Mouse (Mus musculus): ENCODE results near the gene Polr3c.
"Not testable (repeated sequence)": the region's sequence is repeated elsewhere in the genome, so short reads cannot be mapped to it uniquely, and the experiment has no call there.

Polr3c gene

DNA sequence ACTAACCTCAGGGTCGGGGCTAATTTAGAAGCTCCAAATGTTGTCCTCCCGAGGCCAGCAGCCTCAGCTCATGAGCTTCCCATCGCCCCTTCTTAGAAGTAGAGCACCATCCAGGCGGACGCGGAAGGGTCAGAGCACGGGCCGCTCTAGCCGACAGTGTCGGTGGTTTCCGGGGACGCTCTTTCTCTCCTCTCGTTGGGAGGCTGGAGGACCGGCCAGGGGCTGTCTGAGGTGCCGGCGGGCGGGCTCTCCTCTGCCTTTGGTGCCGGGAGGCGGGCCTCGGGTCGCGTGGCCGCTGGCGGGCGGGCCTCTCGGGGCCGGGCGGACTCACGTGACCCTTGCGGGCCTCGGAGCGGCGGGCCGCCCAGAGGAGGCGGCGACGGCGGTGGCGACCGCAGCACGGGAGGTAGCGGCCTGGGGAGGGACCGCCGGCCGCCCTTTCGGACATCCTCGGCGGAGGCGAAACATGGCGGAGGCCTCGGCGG, at the start of gene Polr3c, which contains the start of gene Rnf115:
TSS of gene Polr3c (minus strand) at position 286 of the 485 bp plus-strand sequence.
TSS of gene Rnf115 (plus strand) at position 322 of the 485 bp plus-strand sequence.
- peak; percentile 93 to 95 for DNase-seq (ENCODE audit: low spot score in 2 of 2)

DNA sequence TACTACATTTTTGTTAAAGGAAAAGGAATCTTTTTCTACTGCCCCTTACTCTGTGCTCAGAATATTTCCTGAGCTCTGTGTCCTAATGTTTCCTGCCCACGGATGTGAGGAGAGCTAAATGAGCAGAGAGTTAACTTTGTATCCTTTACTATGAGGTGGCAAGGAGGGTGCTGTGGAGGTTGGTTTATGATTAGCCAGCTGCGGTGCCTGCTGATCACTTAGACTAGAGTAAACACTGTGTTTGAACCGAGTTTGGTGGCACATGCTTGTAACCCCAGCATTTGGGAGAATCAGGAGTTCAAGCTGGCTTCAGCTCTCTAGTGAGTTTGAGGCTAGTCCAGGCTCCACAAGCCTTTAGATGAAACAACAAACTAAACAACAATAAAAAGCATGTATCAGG, 49.7 kb upstream of the Polr3c start:
- no peak for DNase-seq (ENCODE audit: low spot score in 2 of 2)

DNA sequence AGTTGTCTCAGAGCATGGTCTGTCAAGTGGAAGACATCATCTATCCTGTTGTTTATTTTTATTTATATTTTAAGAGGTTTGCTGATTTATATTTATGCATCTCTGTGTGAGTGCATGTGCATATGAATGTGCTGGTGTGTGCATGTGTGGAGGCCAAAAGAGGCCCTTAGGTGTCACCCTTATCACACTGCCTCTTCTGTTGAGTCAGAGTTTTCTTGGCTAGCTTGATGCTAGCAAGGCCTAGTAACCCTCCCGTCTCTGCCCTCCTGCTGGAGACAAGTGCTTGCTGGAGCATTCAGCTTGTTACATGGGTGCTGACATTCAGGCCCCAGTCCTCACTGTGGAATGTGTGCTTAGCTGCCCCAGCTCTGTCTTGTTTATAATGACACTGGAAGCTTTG, 45.5 kb upstream of the Polr3c start:
- DNase-seq (ENCODE audit: low spot score in 2 of 2): no peak

DNA sequence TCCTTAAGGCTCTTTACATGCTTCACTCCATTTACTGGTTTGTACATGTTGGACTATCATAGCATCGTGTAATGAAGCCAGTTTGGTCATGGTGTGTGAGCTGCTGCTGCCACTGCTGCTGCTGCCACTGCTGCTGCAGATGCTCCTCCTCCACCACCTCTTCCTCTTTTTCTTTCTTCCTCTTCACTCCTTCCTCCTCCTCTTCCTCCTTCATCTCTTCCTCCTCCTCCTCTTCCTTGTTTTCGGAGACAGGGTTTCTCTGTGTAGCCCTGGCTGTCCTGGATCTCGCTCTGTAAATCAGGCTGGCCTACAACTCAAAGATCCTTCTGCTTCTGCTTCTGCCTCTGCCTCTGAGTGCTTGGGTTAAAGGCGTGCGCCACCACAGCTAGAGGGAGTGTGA, 42.5 kb upstream of the Polr3c start:
- no peak for DNase-seq (ENCODE audit: low spot score in 2 of 2)

DNA sequence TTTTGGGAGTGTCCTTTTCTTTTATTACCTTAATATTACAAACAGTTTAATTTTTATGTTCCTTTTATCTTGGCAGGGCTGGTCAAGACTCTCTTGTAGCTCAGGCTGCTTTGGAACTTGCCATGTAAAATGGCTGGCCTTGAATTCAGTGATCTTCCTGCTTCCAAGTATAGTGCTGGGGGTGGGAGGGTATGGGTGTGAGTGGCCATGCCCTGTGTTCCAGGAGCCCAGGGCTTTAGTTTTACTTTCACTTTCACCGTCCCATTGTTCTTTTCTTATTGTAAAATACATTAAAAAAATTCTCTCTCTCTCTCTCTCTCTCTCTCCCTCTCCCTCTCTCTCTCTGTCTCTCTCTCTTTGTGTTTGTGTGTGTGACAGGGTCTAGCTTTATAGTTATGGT, 37.1 kb upstream of the Polr3c start:
- DNase-seq (ENCODE audit: low spot score in 2 of 2): no peak

DNA sequence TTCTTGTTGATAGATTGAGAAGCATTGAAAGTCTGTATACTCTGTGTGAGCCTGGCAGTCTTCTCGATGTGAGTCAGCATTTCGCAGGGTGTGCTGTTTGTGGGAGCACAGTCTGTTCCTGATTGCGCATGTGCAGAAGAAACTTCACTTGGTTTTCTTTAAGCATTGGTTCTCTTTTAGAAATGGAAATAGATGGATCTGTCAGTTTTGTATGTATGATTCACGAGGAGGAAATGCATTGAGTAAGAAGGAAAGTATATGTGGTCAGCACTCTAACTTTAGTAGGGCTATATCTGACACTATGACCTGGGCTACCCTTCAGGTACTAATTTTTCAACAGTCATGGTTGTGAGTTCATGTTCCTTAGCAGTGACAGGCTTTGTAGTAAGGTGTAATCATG, 32.3 kb upstream of the Polr3c start:
- DNase-seq (ENCODE audit: low spot score in 2 of 2): peak; percentile 34 to 36

DNA sequence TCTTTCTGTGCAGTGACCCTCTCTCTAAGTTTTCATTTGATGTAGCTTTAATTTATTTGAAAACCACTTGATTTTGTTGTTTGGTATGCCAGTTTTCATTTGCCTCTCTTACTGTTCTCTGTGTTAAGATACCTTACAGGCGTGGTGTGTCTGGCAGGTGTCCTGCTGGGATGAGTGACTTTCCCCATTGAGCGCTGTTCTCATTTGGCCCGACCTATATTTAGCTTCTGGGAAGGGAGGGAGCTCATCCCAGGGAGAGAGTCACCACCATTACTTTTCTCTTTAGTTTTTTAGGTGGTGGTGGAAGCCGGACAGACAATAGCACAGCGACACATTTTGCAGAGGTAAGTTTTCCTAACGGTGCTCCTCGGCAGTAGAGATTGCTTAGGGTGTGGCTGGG, 30.3 kb upstream of the Polr3c start:
- no peak for DNase-seq (ENCODE audit: low spot score in 2 of 2)

DNA sequence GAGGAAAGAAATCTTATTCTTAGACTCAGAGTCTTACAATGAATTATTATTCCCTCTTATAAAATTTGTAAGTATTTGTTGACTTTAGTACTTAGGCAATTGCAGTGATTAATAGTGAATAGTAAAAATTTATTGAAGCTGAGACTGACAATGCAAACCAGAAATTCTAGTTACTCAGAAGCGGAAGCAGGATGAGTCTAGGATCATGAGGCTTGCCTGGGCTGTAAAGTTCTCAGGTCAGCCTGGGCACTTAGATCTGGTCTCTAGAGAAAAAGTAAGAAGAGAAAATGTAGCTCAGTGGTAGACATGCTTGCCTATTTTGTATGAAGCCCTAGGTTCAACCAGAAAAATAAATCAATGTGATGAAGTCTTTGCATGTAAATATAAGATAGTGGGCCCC, 28.5 kb upstream of the Polr3c start:
- DNase-seq (ENCODE audit: low spot score in 2 of 2): no peak

DNA sequence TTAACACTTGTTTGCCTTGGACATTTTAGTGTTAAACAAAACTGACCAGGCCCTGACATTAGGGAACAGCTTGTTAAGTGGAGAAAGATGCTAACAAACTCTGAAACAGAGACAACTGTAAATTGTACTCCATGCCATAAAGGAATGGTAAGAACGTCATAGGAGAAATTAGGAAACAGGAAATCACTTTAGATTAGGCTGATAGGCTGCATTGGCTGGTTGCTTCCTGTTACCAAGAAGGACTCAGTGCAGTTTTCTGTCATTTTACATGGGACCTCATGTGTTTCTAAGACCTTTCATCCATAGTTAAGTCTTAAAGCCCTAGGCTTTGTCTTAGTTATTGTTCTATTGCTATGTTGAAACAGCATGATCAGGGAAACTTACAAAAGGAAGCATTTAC, 19.4 kb upstream of the Polr3c start:
- no peak for DNase-seq (ENCODE audit: low spot score in 2 of 2)

DNA sequence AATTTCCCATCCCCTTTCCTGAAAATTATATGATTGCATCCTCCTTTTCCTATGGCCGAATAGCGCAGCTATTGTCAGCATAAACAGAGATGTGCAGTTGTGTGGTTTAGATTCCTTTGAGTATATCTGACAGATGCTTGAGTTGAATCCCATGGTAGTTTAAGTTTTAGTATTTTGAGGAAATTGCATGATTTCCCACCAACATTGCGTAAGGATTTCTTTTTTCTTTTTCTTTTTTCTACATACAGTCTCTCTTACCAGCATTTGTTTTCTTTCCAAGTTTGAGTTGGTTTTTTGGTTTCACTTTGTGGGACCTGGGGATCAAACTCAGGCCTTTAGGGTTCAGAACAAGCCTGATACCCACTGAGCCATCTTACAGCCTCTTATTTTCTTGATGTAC, 16.9 kb upstream of the Polr3c start:
- DNase-seq (ENCODE audit: low spot score in 2 of 2): no peak

DNA sequence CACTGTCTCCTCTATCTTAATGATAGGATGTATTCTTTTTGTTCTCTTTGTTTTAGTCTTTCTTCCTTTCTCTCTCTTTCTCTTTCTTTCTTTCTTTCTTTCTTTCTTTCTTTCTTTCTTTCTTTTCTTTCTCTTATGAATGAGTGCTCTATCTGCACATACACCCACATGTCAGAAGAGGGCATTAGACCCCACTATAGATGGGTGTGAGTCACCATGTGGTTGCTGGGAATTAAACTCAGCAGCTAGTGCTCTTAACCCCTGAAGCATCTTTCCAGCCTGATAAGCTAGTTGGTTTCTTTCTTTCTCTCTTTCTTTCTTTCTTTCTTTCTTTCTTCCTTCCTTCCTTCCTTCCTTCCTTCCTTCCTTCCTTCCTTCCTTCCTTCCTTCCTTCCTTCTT, 12.9 kb upstream of the Polr3c start:
- DNase-seq (ENCODE audit: low spot score in 2 of 2): not testable (repeated sequence)

DNA sequence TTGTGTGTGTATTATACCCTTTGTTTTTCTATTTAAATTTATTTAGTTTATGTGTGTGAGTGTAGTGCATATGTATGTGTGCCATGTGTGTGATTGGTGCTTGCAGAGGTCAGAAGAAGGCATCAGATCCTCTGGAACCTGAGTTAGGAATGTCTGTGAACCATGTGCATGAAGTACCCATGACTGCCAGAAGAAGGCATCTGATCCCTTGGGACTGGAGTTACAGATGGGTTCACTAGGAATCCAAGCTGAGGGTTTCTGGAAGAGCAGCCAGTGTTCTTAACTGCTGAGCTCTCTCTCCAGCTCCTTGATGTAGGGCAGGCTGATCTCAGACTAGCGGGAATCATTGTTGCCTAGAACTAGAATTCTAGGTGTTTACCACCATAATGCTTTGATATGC, 10.6 kb upstream of the Polr3c start:
- DNase-seq (ENCODE audit: low spot score in 2 of 2): no peak

DNA sequence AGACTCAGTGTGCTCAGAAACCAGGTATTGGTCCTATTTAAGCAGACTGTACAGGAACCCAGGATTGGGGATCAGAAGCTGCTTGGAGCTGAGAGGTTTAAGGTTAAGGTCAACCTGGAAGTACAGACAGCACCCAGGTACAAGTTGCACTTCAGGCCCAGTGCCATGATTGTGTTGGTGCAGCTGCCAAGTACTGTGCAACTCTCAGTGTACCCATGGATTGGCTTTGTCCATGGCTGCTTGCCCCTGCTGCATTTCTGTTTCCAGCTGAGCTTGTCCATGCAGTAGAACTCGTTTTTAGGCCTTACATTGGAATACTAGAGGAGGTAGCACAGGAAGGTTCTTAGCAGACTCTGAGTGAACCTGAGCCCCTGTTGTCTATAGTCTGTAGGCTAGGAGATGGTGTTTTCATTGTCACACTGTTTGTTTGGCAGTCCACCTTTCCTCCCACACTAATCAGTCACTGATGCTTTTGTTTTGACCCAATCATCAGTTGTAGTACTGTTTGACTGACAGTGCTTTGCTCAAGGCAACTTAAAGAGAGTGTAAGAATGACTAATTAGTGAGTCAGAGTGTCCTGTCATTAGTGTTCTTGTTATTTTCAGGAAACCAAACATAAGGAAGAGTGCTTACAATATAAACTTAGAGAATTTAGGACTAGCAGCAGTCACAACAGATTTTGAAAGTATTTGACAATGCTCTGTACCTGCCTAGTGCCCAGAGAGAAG, 9.7 kb upstream of the Polr3c start:
- no peak for DNase-seq (ENCODE audit: low spot score in 2 of 2)

DNA sequence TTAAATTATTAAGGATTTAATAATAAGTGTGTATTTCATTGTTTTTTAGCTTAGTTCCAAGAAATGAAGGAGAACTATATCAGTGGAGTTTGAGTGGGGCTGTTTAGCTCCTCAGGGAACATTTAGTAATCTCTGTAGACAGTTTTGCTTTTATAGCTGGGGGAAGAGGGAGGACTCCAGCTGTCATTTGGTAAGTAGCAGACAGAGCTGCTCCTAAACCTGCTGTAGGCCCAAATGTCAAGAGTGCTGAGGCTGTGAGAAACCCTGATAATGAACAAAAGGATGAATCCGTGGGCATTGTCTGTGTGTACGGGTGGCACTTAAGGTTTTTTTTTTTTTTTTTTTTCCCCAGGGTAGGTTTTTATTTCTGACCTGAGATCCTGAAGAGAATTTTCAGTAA, 7.8 kb upstream of the Polr3c start:
- DNase-seq (ENCODE audit: low spot score in 2 of 2): no peak

DNA sequence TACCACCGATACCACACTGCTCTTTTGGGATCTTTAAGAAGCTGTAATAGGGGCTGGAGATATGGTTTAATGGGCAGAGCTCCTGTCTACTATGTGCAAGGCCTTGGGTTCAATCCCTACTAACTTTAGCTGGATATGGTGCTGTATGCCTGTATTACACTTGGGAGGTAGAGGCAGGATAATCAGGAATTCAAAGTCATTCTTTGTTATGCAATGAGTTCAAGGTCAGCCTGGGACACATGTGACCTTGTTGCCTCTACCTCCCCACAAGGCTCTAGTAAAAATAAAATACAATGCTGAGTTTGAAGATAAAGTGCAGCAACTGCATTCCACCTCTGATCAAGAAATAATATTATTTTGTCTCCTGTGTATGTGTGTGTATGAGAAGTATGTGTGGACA, 6.6 kb upstream of the Polr3c start:
- no peak for DNase-seq (ENCODE audit: low spot score in 2 of 2)

DNA sequence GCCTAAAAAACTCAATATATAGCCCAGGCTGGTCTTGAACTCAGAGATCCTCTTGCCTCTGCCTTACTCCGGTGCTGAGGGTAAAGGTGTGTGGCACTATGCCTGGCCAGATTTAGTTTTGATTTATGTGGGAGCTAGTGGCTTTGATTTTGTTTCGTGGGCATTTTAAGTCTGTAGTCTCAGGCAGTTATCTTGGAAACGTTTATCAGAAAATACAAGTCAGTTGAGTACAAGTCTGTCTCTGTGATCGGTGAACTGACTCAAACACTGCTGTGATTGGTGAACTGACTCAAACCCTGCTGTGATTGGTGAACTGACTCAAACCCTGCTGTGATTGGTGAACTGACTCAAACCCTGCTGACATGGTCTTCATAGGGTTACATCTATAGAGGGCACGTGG, 3.4 kb upstream of the Polr3c start:
- no peak for DNase-seq (ENCODE audit: low spot score in 2 of 2)

DNA sequence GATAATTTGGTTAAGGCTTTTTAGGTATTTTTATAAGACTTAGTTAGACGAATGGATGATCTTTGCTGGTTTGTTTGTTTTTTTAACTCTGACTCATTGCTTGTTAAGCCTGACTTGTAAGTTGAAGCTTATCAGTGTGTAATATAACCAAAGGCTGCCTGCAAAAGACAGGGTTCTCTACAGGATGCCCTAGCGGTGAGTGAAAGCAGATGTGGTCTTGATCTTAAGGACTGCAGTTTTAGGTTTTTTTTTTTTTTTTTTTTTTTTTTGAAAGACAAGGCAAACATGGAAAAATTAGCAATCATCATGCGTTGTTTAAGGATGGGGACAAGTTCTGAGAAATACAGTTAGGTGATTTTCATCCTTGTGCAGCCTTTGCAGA, 2.0 kb upstream of the Polr3c start:
- DNase-seq (ENCODE audit: low spot score in 2 of 2): no peak

DNA sequence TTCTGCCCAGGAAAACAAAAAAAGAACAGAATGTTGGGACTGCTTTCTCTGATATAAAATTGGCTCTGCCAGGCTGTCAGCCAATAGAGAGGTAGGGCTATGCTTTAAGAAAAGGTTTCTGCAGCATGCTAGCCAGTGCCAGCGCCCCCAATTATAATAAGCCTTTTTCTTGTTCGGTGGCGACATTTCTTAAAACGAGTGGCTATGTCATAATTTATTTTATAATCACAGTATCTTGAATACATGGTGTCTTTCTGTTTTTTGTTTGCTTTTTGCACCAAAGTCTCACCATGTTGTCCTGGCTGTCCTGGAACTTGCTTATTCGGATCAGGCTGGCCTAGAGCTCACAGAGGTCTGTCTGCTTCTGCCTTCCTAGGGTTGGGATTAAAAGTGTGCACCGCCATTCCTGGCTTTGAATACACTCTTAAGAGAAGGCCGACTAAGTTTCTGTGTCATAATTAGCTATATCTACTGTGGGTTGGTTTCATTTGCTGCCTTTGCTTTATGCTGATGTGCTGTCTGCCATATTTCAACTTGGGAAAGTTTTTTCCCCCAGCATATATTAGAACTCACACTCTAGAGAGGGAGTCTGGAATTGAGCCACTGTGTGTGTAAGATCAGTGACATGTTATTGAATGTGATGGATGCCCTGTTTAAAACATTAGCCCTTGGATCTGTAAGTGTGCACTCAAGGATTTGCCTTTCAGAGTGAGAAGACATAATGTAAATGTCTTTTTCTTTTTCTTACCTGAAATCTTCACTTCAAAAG, 1.4 kb upstream of the Polr3c start:
- peak in 1 of 2 experiments; percentile 36 for DNase-seq (ENCODE audit: low spot score in 2 of 2)

DNA sequence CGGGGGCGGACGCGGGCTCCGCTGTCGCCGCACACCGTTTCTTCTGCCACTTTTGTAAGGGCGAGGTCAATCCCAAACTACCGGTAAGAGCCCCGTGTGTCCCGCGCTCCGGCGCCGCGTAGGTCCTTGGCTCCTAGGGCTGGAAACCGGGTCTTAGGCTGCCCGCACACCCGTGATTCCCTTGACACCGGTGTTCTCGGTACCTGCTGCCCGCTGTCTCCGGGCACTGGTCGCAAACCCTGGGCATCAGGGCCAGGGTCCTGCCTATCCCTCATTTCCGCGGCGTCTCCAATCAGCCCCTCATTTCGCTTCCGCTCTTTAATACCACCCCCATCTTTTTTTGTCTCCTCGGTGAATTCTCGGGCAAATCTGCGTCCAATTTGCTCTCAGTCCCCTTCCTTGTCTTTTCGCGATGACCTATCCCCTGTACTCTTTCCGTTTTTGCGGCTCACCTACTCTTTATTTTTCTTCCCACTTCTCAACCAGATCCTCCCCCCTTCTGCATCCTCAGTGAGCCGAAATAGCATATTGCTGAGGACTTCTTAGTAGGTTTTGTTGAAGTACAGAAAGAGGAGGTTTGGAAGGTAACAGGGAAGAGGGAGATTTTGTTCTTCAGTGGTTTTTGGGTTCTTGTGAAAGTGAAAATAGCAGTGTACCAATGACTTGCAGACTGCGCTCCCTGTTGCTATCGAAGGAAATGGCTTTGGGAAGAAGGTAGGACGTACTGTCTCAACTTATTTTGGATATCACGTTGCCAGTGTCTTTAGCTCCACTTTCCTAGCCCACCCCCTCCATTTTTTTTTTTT, 603 bp upstream of the Polr3c start:
- no peak for DNase-seq (ENCODE audit: low spot score in 2 of 2)

DNA sequence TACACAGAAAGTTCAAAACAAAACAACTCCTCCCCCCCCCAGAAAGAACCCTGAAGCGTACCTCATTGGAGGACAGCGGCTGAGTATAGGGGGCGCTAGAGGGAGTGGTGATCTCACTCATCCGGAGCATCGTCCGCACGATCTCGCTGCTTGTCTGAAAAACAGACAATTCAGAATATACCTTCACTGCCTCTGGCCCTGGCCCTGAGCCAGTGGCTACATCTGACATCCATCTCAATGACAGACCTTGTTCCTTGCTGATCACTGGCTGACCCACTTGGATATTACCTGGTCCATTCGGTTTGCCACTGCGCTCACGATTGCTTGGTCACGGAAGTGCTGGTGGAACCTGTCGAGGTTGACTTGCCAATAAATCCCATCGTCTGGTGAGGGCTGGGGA, 8.3 kb downstream of the Polr3c start:
- peak in 1 of 2 experiments; percentile 35 for DNase-seq (ENCODE audit: low spot score in 2 of 2)

DNA sequence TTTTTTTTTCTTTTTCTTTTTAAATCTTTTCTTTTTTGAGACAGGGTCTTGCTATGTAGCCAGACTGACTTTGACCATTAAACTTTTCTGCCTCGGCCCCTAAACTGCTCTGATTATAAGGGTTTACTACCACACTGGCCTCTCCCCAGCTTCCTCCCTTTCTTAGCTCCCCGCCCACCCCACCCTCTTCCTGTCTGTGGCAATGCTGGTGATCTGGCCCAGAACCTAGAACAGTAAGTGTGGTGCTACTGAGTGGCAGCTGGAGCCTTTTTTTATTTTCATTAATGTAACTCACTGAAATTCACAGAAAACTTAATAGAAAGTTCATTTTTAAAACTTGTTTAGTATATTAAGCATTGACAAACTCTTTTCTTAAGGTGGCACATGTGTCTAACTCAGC, 11.6 kb downstream of the Polr3c start:
- no peak for DNase-seq (ENCODE audit: low spot score in 2 of 2)

DNA sequence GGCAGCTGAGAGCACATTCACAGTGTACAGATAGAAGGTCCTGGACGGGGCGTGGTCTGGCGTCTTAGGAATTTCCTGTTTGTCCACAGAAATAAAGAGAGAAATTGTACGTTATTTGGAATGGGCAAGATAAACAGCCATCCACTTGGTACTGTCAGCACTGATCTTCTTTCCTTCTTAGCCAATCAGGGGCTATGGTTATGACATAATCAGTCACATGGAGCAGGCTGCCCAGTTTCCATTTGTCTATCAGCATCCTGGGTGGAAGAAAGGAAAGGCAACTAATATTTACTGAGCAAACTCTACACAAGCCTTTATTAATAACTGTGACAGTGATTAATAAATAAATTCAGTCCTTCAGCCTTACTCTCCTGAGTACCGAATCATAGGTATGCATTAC, 13.1 kb downstream of the Polr3c start:
- no peak for DNase-seq (ENCODE audit: low spot score in 2 of 2)

All from right cerebral cortex, postnatal 36 days (tissue).